Mouse (Mus musculus) A20 (cell line): ENCODE measurements around the gene Slc9a1.

Experiments used
- DNase-seq: peaks from one replicate; pipeline ENCODE4 v3.0.0-alpha.2; 2011; ENCODE audit warnings: low read depth, low spot score

Slc9a1 gene

DNA sequence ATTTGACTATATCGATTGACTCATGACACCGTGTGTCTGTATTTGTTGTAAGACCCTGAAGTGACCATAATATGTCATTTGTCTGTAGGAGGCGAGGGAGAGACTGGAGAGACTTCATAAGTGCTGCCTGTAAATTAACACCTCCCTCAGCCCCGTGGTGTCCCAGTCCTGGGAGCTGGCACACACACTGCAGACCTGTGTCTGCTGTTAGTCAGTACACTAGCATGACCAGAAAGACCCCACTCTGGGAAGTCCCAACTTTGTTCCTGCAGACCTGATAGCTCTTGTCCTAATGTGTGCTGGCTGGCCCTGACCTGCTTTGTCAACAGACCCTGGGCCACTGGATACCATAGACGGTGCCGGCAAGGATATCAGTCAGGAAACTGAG lies 2.8 kb downstream of the Slc9a1 start:
- DNase-seq: no peak

- no peak for DNase-seq
Observed at GRCm38 (mm10) chr4:133374011-133374410, 4.5 kb downstream of the Slc9a1 start.

- peak; percentile 52 for DNase-seq
Observed at GRCm38 (mm10) chr4:133375812-133376577, 6.5 kb downstream of the Slc9a1 start.

DNA sequence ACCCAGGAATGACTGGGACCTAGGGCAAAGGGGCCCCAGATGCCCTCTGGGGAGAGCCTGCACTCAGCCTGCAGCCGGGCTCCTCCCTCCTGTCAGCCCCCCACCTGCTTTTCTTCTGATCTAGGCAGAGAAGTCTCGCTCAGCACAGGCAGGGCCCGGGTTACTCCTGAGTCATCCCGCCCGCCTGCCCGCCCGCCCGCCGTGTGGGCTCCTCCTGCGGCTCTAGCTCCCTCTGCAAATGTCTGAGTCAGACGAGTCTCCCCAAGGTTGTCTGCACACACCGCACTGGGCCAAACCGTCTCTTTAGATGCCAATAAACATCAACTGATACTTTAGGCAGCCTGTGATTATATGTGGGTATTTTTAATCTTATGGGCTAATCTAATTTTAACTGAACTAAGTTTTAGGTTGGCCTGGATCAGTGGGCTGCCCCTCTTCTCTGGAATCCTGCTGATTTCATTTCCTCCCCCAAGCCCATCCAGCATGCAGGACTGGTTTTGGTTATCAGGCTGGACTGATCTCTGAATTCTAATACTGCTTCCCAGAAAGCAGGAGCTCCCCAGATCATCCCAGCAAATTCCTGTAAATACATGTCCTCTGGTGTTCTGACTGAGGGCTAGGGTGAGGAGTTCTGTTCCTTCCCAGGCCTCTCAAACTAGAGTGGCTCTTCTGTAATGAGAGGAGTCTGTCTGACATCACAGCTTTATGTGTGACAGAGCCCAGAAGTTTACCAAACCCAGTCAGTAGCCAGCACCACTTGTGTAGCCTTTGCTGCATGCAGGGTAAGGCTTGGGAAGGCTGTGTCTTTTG lies 8.9 kb downstream of the Slc9a1 start:
- no peak for DNase-seq

- DNase-seq: no peak
Observed at GRCm38 (mm10) chr4:133379046-133379347, 9.5 kb downstream of the Slc9a1 start.

GRCm38 (mm10) chr4:133379861-133380260 lies 10.4 kb downstream of the Slc9a1 start:
- DNase-seq: no peak

- no peak for DNase-seq
Observed at GRCm38 (mm10) chr4:133380532-133380931, 11.0 kb downstream of the Slc9a1 start.

GRCm38 (mm10) chr4:133381141-133381540 lies 11.6 kb downstream of the Slc9a1 start:
- DNase-seq: no peak

DNA sequence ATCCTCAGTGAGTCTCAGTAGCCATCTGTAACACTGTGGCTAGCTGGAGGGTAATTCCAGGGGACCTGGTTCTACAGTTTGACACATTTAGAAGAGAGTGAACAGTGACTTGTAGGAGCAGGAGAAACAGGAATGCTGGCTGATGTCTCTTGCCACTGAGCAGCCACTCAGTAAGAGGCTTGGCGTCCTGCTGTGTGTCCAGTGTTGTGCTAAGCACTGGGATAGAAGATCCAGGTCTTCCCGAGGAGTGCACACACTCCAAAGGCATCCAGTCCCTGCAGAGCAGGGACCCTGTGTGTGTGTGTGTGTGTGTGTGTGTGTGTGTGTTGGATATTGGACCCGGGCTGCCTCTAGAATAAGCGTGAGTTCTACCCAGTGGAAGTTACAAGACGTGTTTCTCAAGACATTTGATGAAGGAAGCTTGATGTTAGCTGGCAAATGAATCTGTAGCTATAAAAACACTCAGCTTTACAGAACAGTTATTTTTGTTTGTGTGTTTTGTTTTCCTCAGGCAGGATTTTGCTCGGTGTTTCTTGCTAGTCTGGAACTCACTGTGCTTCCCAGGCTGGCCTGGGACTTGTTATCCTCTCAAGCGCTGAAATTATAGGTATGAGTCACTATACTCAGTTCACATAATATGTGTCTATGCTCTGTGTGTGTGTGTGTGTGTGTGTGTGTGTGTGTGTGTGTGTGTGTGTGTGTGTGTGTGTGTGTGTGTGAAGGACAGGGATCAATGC lies 16.7 kb downstream of the Slc9a1 start:
- no peak for DNase-seq

DNA sequence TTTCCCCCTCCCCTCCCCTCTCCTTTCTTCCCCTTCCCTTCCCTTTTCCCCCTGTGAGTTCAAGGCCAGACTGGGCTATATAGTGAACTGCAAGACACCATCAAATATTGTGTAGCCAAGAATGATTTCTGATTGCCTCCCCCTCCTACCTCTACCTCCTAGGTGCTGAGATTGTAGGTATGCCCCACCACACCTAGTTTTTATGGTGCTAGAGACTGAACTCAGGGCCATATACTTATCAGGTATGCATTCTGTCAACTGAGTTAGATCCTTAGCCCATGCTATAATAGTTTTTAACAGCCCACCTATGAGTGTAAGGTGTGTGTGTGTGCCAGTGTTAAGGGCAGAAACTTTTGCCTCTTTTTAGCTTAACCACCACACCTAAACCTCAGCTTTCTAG lies 17.5 kb downstream of the Slc9a1 start:
- no peak for DNase-seq

DNA sequence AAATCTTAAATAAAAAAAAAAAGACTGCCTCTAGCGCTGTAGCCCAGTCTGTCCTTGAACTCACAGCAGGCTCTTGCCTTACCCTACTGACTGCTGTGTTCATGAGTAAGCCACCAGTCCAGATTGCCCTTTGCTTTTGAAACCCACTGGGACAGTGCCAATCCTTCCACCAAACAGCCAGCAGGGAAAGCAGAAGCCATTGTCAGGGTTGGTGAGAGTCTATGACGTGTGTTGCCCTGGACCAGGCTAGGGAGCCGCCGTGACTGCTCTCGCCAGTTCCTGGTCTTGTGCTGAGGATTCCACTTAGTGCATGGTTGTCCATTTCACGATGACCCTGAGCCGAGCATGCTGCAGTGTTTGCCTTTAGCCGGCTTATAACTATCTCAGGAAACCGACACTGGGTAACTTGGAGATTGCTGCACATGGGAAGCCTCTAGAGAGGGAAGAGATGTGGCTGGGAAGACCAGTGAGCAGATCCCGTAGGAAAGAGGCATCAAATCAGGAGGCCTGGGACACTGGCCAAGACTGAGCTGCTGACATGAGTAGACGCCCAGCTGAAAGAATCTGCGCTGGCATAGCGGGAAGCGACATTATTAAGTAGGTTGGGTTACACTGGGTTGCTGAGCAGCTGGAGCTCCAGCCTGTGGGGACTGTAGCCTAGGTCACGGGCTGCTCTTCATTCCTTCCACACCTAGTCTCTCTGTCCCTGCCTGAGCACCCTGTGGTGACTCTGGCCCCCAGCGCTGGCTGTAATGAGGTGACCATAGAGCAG lies 19.5 kb downstream of the Slc9a1 start:
- no peak for DNase-seq

DNA sequence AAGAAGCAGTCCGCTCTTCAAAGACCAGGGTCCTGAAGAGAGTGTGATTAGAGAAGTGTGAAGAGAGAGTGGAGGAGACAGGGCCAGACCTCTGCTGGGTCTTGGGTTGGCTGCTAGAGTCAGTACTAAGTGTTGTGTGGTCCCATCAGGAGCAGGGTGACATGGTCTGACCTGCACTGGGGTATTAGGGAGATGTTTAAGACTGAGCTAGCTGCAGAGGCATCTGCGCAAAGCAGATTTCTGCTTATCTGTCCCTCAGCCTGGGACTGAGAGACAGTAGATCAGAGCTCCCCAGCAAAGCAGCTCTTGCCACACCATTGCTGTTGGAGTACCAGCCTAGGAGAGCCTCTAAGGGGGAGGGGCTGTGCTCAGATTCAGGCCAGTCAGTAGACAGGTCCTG lies 20.5 kb downstream of the Slc9a1 start:
- no peak for DNase-seq

GRCm38 (mm10) chr4:133390585-133390984 lies 21.1 kb downstream of the Slc9a1 start:
- DNase-seq: no peak

DNA sequence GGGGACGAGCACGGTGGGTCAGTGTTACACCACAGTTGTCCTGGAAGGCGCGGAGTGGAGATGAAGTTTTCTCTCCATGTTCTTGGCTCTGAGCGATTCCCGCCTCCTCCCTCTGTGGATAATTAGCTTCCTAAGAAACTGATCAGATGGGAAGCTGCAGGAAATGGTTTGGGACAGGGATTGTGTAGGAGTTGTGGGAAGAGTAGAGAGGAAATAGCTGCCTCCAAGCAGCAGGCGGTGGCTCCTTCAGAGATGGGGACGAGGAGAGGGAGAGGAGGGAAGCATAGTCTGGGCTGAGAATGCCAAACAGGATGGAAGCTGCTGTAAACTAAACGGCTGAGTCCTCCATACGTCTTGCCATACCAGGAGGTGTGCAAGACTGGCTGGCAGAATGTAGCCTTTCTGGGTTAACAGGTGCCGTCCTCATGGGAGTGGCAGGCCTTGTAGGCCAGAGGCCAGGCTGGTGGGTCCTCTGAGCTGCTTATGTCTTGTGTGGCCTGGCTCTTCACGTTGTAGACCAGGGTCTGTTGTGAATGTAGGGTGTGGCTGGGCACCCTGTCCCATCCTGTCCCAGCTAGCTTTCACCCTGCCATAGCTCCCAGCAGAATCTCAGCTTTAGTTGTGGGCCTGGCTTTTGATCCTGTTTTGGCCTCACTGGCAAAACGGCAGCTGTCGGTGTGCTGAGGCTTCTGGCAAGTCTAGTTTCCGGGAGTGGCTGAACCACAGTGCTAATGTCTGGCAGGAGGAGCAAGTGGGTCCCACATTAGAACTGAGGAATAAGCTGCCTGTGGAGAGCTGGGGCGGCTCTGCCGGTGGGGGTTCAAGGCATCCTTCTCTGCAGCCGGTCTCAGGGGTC lies 21.9 kb downstream of the Slc9a1 start:
- no peak for DNase-seq

DNA sequence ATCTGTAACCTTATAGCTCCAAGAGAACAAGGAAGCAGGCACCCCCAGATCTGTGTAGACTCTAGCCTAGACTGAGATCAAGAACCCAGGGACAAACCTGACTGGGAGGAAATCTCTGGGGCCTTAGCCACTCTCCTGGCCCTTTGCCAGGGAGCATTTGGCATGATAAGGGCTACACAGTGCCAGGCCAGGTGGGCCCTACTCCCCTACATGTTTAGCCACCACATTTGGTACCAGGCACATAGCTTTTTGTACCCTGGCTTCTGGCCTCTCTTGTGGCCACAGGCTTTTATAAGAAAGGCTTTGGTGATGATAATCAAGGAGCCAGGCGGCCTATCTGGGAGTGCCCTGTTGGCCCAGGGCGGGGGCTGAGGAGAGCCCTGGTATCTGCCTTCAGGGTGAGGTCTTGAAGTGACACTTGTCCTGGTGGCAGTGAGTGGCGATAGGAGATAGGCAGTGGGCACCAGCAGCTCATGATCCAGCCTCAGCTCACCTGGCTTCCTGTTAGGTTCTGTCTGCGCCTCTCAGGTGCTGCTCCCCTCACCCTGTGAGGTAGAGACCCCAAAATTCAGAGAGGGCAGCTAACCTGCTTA lies 25.6 kb downstream of the Slc9a1 start:
- DNase-seq: no peak

GRCm38 (mm10) chr4:133396079-133396478 lies 26.6 kb downstream of the Slc9a1 start:
- DNase-seq: no peak

GRCm38 (mm10) chr4:133397299-133397698 lies 27.8 kb downstream of the Slc9a1 start:
- DNase-seq: peak; percentile 17

DNA sequence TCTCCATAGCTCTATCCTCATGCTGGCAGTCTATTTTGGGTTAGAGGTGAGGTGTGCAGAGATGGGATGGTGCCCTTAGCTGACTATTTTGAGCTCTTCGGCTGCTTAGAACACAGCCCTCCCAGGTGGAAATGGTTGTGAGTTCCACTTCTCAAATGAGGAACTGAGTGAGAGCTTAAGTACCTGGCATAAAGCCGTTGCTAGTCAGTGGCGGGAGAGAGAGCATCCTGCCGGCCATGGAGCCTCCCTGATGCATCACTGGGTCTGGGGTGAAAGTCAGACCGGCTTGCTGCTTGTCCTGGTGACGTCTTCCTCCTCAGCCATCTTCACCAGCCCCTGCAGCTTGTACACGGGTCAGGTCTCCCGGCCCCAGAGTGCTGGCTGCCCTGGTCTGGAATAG lies 28.5 kb downstream of the Slc9a1 start:
- peak; percentile 66 for DNase-seq

DNA sequence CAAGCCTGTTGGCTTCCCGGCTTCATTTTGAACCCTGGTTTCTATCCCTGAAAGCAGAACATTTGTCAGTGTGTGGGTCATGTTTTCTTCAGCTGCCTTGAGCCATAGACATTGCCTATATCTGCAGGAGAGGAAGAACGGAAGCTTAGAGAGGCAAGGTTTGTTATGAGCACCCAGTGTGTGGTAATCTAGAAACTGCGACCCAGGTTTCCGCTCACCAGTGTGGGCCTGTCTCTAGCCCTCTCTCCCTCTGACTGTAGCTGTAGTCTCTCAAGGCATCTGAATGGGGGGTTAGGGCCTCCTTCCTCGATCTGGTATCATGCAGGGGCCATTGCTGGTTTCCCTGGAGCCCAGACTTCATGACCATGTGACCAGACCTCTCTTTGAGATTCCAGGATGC lies 29.1 kb downstream of the Slc9a1 start:
- DNase-seq: no peak

DNA sequence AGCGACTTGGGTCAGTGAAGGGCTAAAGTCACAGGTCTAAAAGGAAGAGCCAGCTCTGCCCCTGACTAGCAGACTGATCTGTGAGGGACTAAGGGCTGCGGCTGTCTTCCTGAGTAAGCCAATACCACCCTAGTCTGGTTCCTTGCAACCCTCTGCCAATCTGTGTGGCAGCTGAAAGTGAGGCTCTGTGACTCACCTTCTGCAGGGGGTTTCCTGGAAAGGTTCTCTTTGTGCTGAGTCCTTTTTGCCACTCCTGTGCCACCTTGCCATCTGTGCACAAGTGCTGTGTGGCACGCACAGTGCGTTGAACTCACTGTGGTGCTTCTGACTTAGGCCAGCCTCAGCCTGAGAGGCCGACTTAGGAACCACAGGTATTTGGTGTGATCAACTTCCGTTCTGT lies 30.0 kb downstream of the Slc9a1 start:
- no peak for DNase-seq
